Mouse (Mus musculus): ENCODE data around the gene Rapgef4. TPM values are rescaled to one million over a fixed set of nuclear protein-coding genes. Genes with fewer than 3 reads are reported as not detected.

The Rapgef4 gene
- polyA plus RNA-seq, 1 experiment from 2014 or later: 5.0 TPM

DNA sequence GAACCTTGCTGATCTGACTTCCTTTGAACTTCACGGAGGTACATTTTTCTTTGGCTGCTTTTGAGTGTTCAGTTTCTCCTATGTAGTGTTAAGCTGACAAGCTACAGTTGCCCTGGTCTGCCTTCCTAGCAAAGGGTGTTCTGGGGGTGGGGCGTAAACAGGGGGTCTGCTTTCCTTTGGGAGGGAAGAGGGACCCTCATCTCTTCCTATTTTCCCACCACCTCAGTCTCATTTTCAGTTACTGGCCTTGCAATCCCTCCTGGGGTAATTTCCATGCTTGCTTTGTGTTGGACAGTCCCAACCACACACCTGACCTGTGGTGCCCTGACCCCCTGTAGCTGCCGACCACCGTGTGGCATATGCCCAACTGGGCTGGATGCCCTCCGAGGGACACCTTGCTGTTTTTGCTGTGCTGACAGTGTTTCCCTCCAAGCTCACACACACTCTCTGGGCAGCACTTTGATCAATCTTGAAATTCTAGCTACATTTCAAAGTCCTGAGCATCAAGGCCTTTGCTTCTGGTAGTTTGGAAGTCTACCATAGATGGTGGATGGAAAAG is 48.6 kb downstream of the Rapgef4 start:
- H3K27ac ChIP-seq (ENCODE audit: low read length): no peak overlapping the region
- H3K9me3 ChIP-seq (ENCODE audit: low read length): no peaks in the 10 kb centered on the region
- ATAC-seq (no peak), DNase-seq (ENCODE audit: low spot score) (no peak)
- H3K4me2 ChIP-seq (replicated peaks; ENCODE audit: low read depth, low read length): no peak overlapping the region
- no peak overlapping the region for H3K4me3 ChIP-seq (ENCODE audit: low read depth, low read length)
- no peak overlapping the region for H3K9ac ChIP-seq (replicated peaks; ENCODE audit: low read depth)
- H3K36me3 ChIP-seq (ENCODE audit: insufficient read depth, low read length): no peaks in the 10 kb centered on the region
- TF ChIP-seq EP300 (IDR thresholded peaks at IDR 0.05): no peak
- TF ChIP-seq CTCF (IDR thresholded peaks at IDR 0.05): no peak
- no peaks in the 10 kb centered on the region for H3K27me3 ChIP-seq (replicated peaks; ENCODE audit: insufficient read depth, low read length)
- no peaks in the 10 kb centered on the region for H3K4me1 ChIP-seq (ENCODE audit: insufficient read depth, low read depth, low read length)
- 76% methylated on average over 5 of the region's 5 CpGs for WGBS

DNA sequence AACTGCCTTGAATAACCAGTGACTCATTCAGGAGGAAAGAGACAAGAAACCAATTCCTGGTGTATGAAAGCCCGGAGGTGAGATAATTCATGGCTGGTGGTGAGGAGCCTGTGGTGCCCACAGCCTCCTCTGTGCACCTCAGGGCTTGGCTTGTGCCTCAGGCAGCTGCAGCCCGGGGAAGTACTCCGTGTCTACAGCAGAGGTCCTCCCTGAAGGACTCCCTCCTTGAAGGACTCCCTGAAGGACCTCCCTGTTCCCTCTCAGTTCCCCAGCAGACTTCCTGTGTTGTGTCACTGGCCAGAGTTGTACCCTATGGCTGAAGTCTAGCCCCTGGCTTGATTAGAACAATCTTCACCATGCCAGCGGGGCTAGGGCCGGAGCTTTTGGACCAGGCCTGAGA is 50.7 kb downstream of the Rapgef4 start:
- H3K4me1 ChIP-seq (ENCODE audit: insufficient read depth, low read depth, low read length): no peaks in the 10 kb centered on the region
- no peaks in the 10 kb centered on the region for H3K27me3 ChIP-seq (replicated peaks; ENCODE audit: insufficient read depth, low read length)
- TF ChIP-seq CTCF (IDR thresholded peaks at IDR 0.05) (no peak), EP300 (IDR thresholded peaks at IDR 0.05) (no peak)
- H3K9me3 ChIP-seq (ENCODE audit: low read length): no peaks in the 10 kb centered on the region
- no peak overlapping the region for H3K4me3 ChIP-seq (ENCODE audit: low read depth, low read length)
- H3K36me3 ChIP-seq (ENCODE audit: insufficient read depth, low read length): no peaks in the 10 kb centered on the region
- H3K4me2 ChIP-seq (replicated peaks; ENCODE audit: low read depth, low read length): no peak overlapping the region
- ATAC-seq: peak; percentile 53
- 64% methylated on average over 5 of the region's 5 CpGs for WGBS
- H3K27ac ChIP-seq (ENCODE audit: low read length): no peak overlapping the region
- peak; percentile 18 for DNase-seq (ENCODE audit: low spot score)
- H3K9ac ChIP-seq (replicated peaks; ENCODE audit: low read depth): no peak overlapping the region

DNA sequence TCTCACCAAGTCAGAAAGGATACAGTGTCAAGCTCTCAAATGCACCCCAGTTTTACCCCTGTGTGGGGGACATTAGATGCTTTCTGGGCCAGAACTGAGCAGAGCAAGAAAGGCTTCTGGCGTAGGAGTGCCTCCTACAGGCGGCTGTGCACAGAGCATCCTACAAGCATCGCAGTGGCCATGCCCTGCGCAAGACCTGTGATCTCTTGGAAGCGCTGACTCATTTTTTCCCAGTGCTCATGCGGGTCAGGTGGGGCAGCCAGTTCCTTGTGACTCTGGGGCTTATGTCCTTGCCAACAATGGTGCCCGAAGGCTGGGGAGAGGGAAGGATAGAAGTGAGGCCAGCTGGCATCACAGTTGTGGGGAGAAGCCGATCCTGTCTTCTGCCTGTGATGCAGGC is 54.6 kb downstream of the Rapgef4 start:
- H3K4me2 ChIP-seq (replicated peaks; ENCODE audit: low read depth, low read length): no peak overlapping the region
- peak; percentile 56; the same call in 1 of the 2 replicates for ATAC-seq
- no peaks in the 10 kb centered on the region for H3K27me3 ChIP-seq (replicated peaks; ENCODE audit: insufficient read depth, low read length)
- no peaks in the 10 kb centered on the region for H3K36me3 ChIP-seq (ENCODE audit: insufficient read depth, low read length)
- TF ChIP-seq EP300 (IDR thresholded peaks at IDR 0.05) (no peak), CTCF (IDR thresholded peaks at IDR 0.05) (peak; percentile 76)
- H3K27ac ChIP-seq (ENCODE audit: low read length): no peak overlapping the region
- 52% methylated on average over 8 of the region's 8 CpGs for WGBS
- H3K4me3 ChIP-seq (ENCODE audit: low read depth, low read length): no peak overlapping the region
- H3K9me3 ChIP-seq (ENCODE audit: low read length): no peaks in the 10 kb centered on the region
- peak; percentile 53 for DNase-seq (ENCODE audit: low spot score)
- H3K4me1 ChIP-seq (ENCODE audit: insufficient read depth, low read depth, low read length): no peaks in the 10 kb centered on the region
- H3K9ac ChIP-seq (replicated peaks; ENCODE audit: low read depth): no peak overlapping the region

DNA sequence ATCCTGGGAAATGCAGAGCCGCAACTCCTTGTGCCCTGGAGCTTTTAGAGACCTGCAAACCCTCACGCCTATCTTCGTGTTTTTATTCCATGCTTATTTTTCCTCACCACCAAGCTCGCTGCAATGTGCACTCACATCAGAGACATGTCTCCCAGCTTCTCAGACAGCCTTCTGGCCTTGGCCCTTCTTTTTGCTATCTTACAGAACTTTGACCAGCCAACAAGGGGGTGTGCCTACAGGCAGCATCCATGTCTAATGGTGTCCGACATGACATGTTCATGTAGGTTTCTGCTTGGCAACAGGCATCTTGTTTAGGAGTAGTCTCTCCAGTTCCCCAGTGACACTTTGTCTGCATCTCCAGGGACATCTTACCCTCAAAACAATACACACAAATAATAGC is 56.3 kb downstream of the Rapgef4 start:
- H3K27me3 ChIP-seq (replicated peaks; ENCODE audit: insufficient read depth, low read length): no peaks in the 10 kb centered on the region
- TF ChIP-seq EP300 (IDR thresholded peaks at IDR 0.05): no peak
- TF ChIP-seq CTCF (IDR thresholded peaks at IDR 0.05): no peak
- DNase-seq (ENCODE audit: low spot score) (no peak), ATAC-seq (no peak)
- no peak overlapping the region for H3K27ac ChIP-seq (ENCODE audit: low read length)
- no peak overlapping the region for H3K9ac ChIP-seq (replicated peaks; ENCODE audit: low read depth)
- H3K4me2 ChIP-seq (replicated peaks; ENCODE audit: low read depth, low read length): no peak overlapping the region
- H3K9me3 ChIP-seq (ENCODE audit: low read length): no peaks in the 10 kb centered on the region
- H3K4me3 ChIP-seq (ENCODE audit: low read depth, low read length): no peak overlapping the region
- no peaks in the 10 kb centered on the region for H3K36me3 ChIP-seq (ENCODE audit: insufficient read depth, low read length)
- WGBS: 96% methylated on average over 5 of the region's 5 CpGs
- H3K4me1 ChIP-seq (ENCODE audit: insufficient read depth, low read depth, low read length): no peaks in the 10 kb centered on the region

DNA sequence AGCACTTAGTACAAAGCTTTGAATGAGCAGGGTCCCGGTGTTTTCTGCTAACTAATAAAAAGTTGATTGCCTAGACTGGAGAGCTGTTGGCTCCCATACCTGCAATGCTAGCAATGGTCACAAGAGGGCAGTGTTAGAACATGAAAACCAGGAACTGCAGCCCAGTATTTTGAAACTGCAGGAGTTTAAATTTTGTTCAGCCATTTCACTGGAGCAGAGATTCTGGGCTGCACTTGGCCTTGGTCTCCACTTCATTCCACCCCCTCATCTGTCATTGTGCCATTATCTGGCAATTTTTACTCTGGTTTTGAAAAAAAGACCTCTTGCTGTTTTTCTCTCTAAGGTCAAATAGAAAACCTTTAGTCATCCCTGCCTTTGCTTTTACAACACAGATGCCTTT is 57.2 kb downstream of the Rapgef4 start:
- H3K36me3 ChIP-seq (ENCODE audit: insufficient read depth, low read length): no peaks in the 10 kb centered on the region
- no peak overlapping the region for H3K4me3 ChIP-seq (ENCODE audit: low read depth, low read length)
- peak overlapping the region; percentile 27; the same call in 1 of the 2 replicates for H3K4me2 ChIP-seq (replicated peaks; ENCODE audit: low read depth, low read length)
- 23% methylated on average over 1 of the region's 1 CpGs for WGBS
- no peak for TF ChIP-seq EP300 (IDR thresholded peaks at IDR 0.05)
- peak; percentile 90 for TF ChIP-seq CTCF (IDR thresholded peaks at IDR 0.05)
- DNase-seq (ENCODE audit: low spot score) (peak; percentile 90), ATAC-seq (peak; percentile 63)
- no peaks in the 10 kb centered on the region for H3K4me1 ChIP-seq (ENCODE audit: insufficient read depth, low read depth, low read length)
- no peaks in the 10 kb centered on the region for H3K27me3 ChIP-seq (replicated peaks; ENCODE audit: insufficient read depth, low read length)
- H3K27ac ChIP-seq (ENCODE audit: low read length): no peak overlapping the region
- H3K9ac ChIP-seq (replicated peaks; ENCODE audit: low read depth): no peak overlapping the region
- no peaks in the 10 kb centered on the region for H3K9me3 ChIP-seq (ENCODE audit: low read length)

GRCm38 (mm10) chr2:72038651-72039251 is 57.7 kb downstream of the Rapgef4 start:
- Histone ChIP-seq H3K27ac (ENCODE audit: low read length) (no peak overlapping the region), H3K4me1 (ENCODE audit: insufficient read depth, low read depth, low read length) (no peaks in the 10 kb centered on the region), H3K4me3 (ENCODE audit: low read depth, low read length) (no peak overlapping the region), H3K27me3 (replicated peaks; ENCODE audit: insufficient read depth, low read length) (no peaks in the 10 kb centered on the region), H3K4me2 (replicated peaks; ENCODE audit: low read depth, low read length) (peak overlapping the region; percentile 27; the same call in 1 of the 2 replicates), H3K9me3 (ENCODE audit: low read length) (no peaks in the 10 kb centered on the region), H3K36me3 (ENCODE audit: insufficient read depth, low read length) (no peaks in the 10 kb centered on the region), H3K9ac (replicated peaks; ENCODE audit: low read depth) (no peak overlapping the region)
- TF ChIP-seq EP300 (IDR thresholded peaks at IDR 0.05) (no peak), CTCF (IDR thresholded peaks at IDR 0.05) (no peak)
- peak; percentile 50 for ATAC-seq
- 59% methylated on average over 17 of the region's 18 CpGs for WGBS
- DNase-seq (ENCODE audit: low spot score): peak; percentile 40

All from lung, postnatal 0 days (tissue).